Mouse (Mus musculus): ENCODE data around the gene Tbca. TPM values are rescaled to one million over a fixed set of nuclear protein-coding genes. Genes with fewer than 3 reads are reported as not detected.

The Tbca gene
- total RNA-seq (2021), result 10 to 100 TPM; 66.8 to 70.0 TPM
- long read RNA-seq, experiment 1, transcript Tbca-201 (4 exons, 559 nt), result major isoform, 103 of 109 reads
- long read RNA-seq, experiment 1, partial matches to known transcripts, result 1 of 109 reads
- long read RNA-seq, experiment 1, other reads (novel, unspliced or antisense), result 4 of 109 reads
- long read RNA-seq, experiment 2, transcript Tbca-201 (4 exons, 559 nt), result major isoform, 58 of 61 reads
- long read RNA-seq, experiment 2, partial matches to known transcripts, result 1 of 61 reads
- long read RNA-seq, experiment 2, other reads (novel, unspliced or antisense), result 1 of 61 reads

DNA sequence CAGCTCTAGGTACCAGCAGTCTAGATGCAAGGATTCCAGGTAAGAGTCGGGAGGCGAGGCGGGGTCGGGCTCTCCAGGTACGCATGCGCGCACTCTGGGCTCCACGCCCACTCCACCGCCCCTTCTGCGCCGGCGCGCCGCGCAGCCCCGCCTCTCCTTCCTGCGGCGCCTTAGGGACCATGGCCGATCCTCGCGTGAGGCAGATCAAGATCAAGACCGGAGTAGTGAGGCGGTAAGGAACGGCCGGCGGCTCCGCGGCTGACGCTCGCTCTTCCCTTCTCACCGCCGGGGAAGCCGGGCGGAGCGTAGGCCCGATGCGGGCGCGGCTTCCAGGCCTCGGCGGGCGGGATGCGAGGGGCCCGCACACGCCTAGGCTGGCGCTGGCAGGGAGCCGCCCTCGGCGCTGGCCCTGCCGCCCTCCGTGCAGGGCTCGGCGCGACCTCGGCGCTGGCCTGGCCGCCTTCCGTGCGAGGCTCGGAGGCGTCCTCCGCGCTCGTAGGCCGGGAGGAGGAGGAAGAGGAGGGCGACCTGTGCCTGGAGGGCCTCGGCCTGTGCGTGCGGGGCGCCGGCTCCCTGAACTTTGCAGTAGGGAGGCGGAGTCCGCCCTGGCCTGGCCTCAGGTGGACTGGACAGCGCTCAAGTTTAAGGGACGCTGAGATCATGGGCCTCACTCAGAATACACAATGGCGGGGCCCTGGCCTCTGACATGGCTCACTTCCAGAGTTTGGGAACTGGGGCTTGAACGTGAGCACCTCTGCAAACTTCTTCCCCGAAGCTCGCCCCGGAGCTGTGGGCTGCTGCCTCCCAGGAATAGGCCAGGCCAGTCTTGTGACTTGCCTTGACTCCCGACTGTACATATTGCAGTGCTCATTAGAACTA is at the start of gene Tbca:
TSS of gene Tbca (plus strand) at position 140 of the 879 bp plus-strand sequence.
- DNase-seq, result peak; percentile 85

GRCm38 (mm10) chr13:94745176-94745575 is 43.5 kb upstream of the Tbca start:
- no peak for DNase-seq

DNA sequence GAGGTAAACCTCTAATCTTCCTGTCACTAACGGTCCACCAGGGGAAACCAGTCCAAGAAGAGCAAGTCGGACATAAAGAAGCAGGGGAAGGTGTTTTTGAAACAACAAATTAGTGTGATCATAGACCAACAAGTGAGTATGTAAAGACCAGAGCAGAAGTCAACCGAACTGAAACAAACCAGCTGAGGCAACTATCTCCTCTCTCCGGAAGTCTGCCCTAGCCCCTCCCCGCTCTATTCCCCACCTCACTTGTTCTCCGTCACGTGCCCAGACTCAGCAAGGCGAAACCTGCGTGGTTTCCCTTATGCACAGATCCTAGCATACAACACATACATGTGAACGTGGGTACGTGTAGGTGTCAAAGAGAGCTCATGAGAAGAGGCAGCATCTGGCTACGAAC is 22.9 kb upstream of the Tbca start:
- DNase-seq, result no peak

- no peak for DNase-seq
Measured at GRCm38 (mm10) chr13:94768460-94769154, 20.1 kb upstream of the Tbca start.

DNA sequence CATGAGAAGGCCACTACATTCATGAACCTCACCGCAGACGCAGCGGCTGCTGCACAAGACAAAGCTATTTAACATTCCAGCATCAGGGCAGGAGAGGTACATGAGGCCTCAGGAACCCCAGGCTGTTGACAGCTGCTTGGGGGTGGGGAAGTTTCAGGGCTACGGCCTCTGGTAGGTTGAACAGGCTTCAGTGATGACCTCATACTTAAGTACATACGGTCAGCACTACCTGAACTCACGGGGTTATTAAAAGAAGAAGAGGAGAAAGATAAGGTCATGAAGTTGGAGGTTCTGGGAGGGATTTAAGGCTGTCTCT is 19.6 kb upstream of the Tbca start:
- no peak for DNase-seq

- no peak for DNase-seq
Measured at GRCm38 (mm10) chr13:94786866-94787265, 1.8 kb upstream of the Tbca start.

- DNase-seq, result no peak
Measured at GRCm38 (mm10) chr13:94794689-94795088, 6.0 kb downstream of the Tbca start.

- no peak for DNase-seq
Measured at GRCm38 (mm10) chr13:94803480-94804057, 14.9 kb downstream of the Tbca start.

DNA sequence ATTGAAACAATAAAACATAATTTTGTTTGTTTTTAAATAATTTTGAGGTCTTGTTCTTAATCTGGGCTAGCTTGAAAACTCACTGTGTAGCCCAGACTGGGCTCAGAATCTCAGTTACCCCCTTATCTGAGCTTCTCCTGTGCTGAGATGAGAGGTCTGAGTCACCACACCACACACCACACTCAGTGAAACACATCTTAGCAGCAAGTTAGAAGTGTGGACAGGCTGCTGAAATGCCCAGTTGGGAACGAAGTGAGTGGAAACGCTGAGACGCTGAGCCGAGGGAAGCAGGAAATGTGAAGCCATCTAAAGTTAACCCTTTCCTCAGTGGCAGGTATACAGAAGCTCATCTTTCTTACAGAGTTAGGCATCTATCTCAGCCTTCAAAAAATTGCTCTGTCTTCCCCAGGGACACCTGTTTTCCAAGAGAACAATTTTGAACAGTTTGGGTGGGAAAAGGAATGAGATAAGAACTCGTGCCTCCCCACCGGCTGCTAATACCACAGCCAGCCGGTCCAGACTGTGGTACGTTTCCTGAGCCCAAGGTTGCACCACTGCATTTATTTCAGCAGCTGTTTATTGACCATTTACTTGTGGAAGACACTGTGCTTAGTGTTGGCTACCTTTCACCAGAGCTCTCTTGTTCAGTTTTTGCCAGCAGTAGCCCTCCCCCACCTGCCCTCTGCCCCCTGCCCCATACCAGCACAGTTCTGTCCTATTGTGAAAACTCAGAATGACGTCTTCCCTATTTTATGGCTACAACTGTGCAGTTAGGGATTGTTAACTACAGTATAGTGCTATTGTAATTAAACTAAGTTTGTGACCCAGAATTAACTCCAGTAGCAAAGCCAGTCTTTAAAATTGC is 17.8 kb downstream of the Tbca start:
- no peak for DNase-seq

GRCm38 (mm10) chr13:94808596-94808995 is 19.9 kb downstream of the Tbca start:
- DNase-seq, result no peak

DNA sequence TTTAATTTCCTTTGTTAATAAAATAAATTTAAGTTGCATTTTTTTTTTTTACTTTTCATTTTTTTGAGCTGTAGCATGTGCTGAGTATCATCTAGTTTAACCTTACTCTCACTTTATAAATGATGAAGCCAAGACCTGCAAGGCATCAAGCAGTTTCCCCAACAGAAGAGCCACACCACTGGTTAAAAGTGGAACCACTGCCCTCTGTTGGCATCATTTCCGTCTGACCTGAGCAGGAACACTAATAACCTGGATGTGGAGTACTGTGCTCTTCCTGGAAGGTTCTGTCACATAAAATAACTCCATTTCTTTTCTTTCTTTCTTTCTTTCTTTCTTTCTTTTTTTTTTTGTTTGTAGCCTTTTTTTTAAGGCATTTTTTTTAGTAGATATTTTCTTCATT is 21.0 kb downstream of the Tbca start:
- no peak for DNase-seq

GRCm38 (mm10) chr13:94811451-94811850 is 22.7 kb downstream of the Tbca start:
- no peak for DNase-seq

- no peak for DNase-seq
Measured at GRCm38 (mm10) chr13:94813770-94814169, 25.1 kb downstream of the Tbca start.

DNA sequence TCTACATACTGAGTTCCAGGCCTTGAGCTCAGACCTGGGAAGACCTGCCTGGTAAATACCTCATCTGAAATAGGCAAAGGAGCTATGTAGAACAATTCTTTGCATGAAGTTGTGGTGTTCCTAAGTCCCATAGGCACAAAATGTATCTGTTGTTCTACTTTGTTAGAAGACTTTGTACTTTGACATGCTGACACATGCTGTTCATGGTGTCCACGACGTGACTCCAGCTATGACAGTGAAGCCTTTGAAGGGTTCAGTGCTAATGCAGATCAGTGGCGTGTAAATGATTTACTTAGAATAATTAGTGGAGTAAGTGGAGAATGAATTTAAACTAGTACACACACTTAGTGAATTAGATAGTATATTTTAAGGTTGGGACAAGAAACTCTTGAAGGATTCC is 31.8 kb downstream of the Tbca start:
- DNase-seq, result no peak

GRCm38 (mm10) chr13:94820956-94821355 is 32.2 kb downstream of the Tbca start:
- DNase-seq, result no peak

- no peak for DNase-seq
Measured at GRCm38 (mm10) chr13:94826389-94826788, 37.7 kb downstream of the Tbca start.

DNA sequence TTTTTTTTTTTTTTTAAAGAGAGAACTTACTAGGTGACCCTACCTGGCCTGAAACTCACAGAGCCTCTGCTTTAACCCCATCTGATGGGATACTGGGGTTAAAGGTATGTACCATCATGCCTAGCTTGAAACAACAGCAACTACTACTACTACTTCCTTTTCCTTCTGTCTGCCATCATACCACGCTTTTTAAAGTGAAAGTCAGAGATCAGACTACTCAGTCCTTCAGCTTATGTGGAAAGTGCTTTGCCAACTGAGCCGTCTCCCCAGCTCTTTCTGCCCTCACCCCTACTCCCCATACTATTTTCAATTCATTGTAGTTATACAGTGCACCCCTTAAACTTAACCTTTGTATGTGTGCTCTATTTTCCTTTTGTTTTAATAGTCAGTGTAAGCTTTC is 38.3 kb downstream of the Tbca start:
- no peak for DNase-seq

DNA sequence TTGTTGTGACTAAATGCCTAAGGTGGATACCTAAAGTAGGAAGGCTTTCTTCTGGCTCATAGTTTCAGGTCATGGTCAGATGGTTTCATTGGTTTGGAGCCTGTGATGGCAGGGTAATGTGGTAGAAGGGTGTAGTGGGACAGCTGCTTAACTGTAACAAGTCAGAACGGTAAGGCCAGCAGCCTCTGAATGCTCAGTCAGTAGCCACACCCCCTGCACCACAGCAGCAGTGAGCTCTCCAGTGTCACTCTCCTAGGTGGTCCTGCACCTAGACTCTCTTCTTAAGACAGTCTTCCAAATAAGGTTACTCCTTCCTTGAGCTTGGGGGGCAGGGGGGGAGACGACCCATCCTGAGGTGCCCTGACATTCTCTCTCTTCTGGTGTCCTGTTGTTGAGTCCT is 39.1 kb downstream of the Tbca start:
- DNase-seq, result no peak

DNA sequence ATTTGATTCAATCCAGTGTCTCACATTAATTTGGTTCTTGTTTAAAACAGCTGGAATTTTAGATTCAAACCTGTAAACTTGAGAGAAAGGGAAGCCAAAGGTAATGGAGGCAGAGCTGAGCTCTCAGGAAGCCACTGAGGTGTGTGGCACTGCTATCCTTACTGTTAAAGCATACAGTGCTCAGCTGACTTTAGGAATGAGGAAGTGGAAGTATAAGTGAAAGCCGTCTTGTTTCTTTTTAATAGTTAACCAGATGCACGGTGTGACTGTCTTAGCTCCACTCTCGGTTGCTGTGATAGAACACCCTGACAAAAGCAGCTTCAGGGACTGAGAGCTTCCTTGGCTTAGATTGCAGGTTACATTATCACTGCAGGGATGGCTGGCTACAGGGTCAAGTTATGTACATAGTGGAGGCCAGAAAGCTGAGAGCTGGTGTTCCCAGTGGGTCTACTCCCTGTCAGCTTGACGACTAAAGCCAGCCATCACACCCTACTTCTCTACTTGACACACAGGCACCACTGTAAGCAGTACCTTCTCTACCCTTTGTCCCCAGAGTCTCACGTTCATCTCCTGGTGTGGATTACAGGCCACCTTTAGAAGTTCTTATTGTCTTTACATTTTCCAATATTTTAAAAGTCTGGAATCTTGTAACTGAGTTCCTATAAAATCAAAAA is 49.5 kb downstream of the Tbca start:
- no peak for DNase-seq

DNA sequence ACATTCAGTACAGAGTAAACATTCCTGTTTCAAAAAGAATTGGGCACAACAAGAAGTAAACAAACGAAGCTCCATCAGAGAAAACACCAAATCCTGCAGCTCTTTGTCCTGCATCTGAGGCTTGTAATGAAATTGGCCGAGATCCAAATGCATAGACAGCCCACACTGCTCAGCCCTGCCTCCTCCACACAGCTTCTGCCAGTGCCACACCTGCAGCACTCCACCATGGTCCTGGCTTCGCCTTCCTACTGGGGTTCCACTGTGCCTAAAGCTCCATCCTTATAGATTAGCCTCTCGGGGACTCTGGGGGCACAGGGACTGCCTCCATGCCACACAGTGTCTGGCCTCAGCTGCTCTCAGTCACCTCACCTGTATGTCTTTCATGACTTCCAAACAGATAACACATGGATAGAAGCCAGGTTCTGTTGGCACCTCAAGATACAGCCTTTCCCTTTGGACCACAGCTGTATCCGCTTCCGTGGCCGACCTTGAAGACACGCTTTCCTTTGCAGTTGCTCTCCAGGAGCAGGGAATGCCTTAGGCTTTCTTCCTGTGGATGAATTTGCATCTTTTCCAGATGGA is 50.1 kb downstream of the Tbca start:
- peak; percentile 10 for DNase-seq

DNA sequence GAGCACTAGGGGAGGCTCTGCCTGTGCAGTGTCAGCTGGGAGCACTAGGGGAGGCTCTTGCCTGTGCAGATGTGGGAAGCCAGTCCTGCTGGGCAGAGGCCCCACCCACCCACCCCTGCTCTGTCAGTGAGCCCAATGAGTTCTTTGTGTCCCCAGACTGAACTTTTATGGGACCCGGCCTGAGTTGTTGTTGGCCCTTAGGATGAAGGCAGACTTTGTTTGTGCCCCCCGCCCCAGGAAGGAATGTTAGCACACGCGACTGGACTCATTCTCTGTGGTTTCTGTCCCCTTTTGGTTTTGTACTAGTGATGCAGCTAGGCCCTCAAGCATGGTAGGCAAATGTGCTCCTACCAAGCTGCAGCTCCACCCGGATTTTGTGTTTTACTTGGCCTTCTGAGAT is 54.5 kb downstream of the Tbca start:
- DNase-seq, result no peak
